Mouse (Mus musculus): Measurements from ENCODE around the gene Kntc1. TPM values are rescaled to one million over a fixed set of nuclear protein-coding genes. Genes with fewer than 3 reads are reported as not detected.

Kntc1 gene
- polyA plus RNA-seq, 1 experiment from 2014 or later = 51.8 TPM

GRCm38 (mm10) chr5:123781864-123782263 lies 32.3 kb downstream of the Kntc1 start:
- H3K9ac ChIP-seq (ENCODE audit: low read depth, low read length) = no peak overlapping the region
- no peaks in the 10 kb centered on the region for H3K9me3 ChIP-seq (ENCODE audit: control insufficient read depth, low read length)
- H3K4me3 ChIP-seq (ENCODE audit: low read depth, low read length) = no peak overlapping the region
- 92% methylated on average over 4 of the region's 4 CpGs for WGBS
- no peak overlapping the region for H3K27ac ChIP-seq (ENCODE audit: low read depth, low read length)
- DNase-seq (ENCODE audit: low spot score) = no peak
- H3K4me2 ChIP-seq = no peak overlapping the region
- ATAC-seq (replicated peaks; ENCODE audit: low FRiP score) = no peak
- H3K27me3 ChIP-seq (replicated peaks; ENCODE audit: control insufficient read depth, insufficient read depth, low read length) = no peaks in the 10 kb centered on the region
- peaks cover 52% of the 10 kb centered on the region for H3K36me3 ChIP-seq (ENCODE audit: control insufficient read depth, insufficient read depth, low read length)
- no peaks in the 10 kb centered on the region for H3K4me1 ChIP-seq (replicated peaks; ENCODE audit: control insufficient read depth, insufficient read depth, low read length)

GRCm38 (mm10) chr5:123788976-123789375 lies 39.5 kb downstream of the Kntc1 start:
- WGBS = 90% methylated on average over 7 of the region's 7 CpGs
- Histone ChIP-seq H3K27me3 (replicated peaks; ENCODE audit: control insufficient read depth, insufficient read depth, low read length) (no peaks in the 10 kb centered on the region), H3K4me3 (ENCODE audit: low read depth, low read length) (no peak overlapping the region), H3K9ac (ENCODE audit: low read depth, low read length) (no peak overlapping the region), H3K27ac (ENCODE audit: low read depth, low read length) (no peak overlapping the region), H3K9me3 (ENCODE audit: control insufficient read depth, low read length) (no peaks in the 10 kb centered on the region), H3K4me1 (replicated peaks; ENCODE audit: control insufficient read depth, insufficient read depth, low read length) (no peaks in the 10 kb centered on the region), H3K36me3 (ENCODE audit: control insufficient read depth, insufficient read depth, low read length) (peaks cover 65% of the 10 kb centered on the region), H3K4me2 (no peak overlapping the region)
- ATAC-seq (replicated peaks; ENCODE audit: low FRiP score) (no peak), DNase-seq (ENCODE audit: low spot score) (no peak)

- H3K9me3 ChIP-seq (ENCODE audit: control insufficient read depth, low read length) = no peaks in the 10 kb centered on the region
- no peaks in the 10 kb centered on the region for H3K4me1 ChIP-seq (replicated peaks; ENCODE audit: control insufficient read depth, insufficient read depth, low read length)
- no peak overlapping the region for H3K4me3 ChIP-seq (ENCODE audit: low read depth, low read length)
- DNase-seq (ENCODE audit: low spot score) (no peak), ATAC-seq (replicated peaks; ENCODE audit: low FRiP score) (no peak)
- H3K27me3 ChIP-seq (replicated peaks; ENCODE audit: control insufficient read depth, insufficient read depth, low read length) = no peaks in the 10 kb centered on the region
- no peak overlapping the region for H3K4me2 ChIP-seq
- no peak overlapping the region for H3K9ac ChIP-seq (ENCODE audit: low read depth, low read length)
- H3K36me3 ChIP-seq (ENCODE audit: control insufficient read depth, insufficient read depth, low read length) = peaks cover 71% of the 10 kb centered on the region
- no peak overlapping the region for H3K27ac ChIP-seq (ENCODE audit: low read depth, low read length)
- WGBS = 81% methylated on average over 2 of the region's 2 CpGs
Measured at GRCm38 (mm10) chr5:123793081-123793480, 43.6 kb downstream of the Kntc1 start.

GRCm38 (mm10) chr5:123806334-123806733 lies 56.8 kb downstream of the Kntc1 start:
- H3K4me3 ChIP-seq (ENCODE audit: low read depth, low read length) = no peak overlapping the region
- ATAC-seq (replicated peaks; ENCODE audit: low FRiP score) = no peak
- H3K27me3 ChIP-seq (replicated peaks; ENCODE audit: control insufficient read depth, insufficient read depth, low read length) = no peaks in the 10 kb centered on the region
- H3K36me3 ChIP-seq (ENCODE audit: control insufficient read depth, insufficient read depth, low read length) = peaks cover 43% of the 10 kb centered on the region
- no peak for DNase-seq (ENCODE audit: low spot score)
- H3K4me1 ChIP-seq (replicated peaks; ENCODE audit: control insufficient read depth, insufficient read depth, low read length) = no peaks in the 10 kb centered on the region
- no peak overlapping the region for H3K9ac ChIP-seq (ENCODE audit: low read depth, low read length)
- H3K9me3 ChIP-seq (ENCODE audit: control insufficient read depth, low read length) = no peaks in the 10 kb centered on the region
- 92% methylated on average over 11 of the region's 11 CpGs for WGBS
- H3K27ac ChIP-seq (ENCODE audit: low read depth, low read length) = no peak overlapping the region
- H3K4me2 ChIP-seq = no peak overlapping the region

- H3K4me3 ChIP-seq (ENCODE audit: low read depth, low read length) = no peak overlapping the region
- no peak for DNase-seq (ENCODE audit: low spot score)
- no peak overlapping the region for H3K9ac ChIP-seq (ENCODE audit: low read depth, low read length)
- 93% methylated on average over 5 of the region's 5 CpGs for WGBS
- H3K27me3 ChIP-seq (replicated peaks; ENCODE audit: control insufficient read depth, insufficient read depth, low read length) = no peaks in the 10 kb centered on the region
- no peak for ATAC-seq (replicated peaks; ENCODE audit: low FRiP score)
- peaks cover 32% of the 10 kb centered on the region for H3K36me3 ChIP-seq (ENCODE audit: control insufficient read depth, insufficient read depth, low read length)
- no peak overlapping the region for H3K27ac ChIP-seq (ENCODE audit: low read depth, low read length)
- H3K4me2 ChIP-seq = no peak overlapping the region
- H3K9me3 ChIP-seq (ENCODE audit: control insufficient read depth, low read length) = no peaks in the 10 kb centered on the region
- no peaks in the 10 kb centered on the region for H3K4me1 ChIP-seq (replicated peaks; ENCODE audit: control insufficient read depth, insufficient read depth, low read length)
Measured at GRCm38 (mm10) chr5:123808541-123808940, 59.0 kb downstream of the Kntc1 start.

- Histone ChIP-seq H3K27ac (ENCODE audit: low read depth, low read length) (no peak overlapping the region), H3K4me3 (ENCODE audit: low read depth, low read length) (no peak overlapping the region), H3K9me3 (ENCODE audit: control insufficient read depth, low read length) (no peaks in the 10 kb centered on the region), H3K4me1 (replicated peaks; ENCODE audit: control insufficient read depth, insufficient read depth, low read length) (no peaks in the 10 kb centered on the region), H3K4me2 (no peak overlapping the region), H3K9ac (ENCODE audit: low read depth, low read length) (no peak overlapping the region), H3K27me3 (replicated peaks; ENCODE audit: control insufficient read depth, insufficient read depth, low read length) (no peaks in the 10 kb centered on the region), H3K36me3 (ENCODE audit: control insufficient read depth, insufficient read depth, low read length) (peaks cover 29% of the 10 kb centered on the region)
- 89% methylated on average over 13 of the region's 13 CpGs for WGBS
- ATAC-seq (replicated peaks; ENCODE audit: low FRiP score) (no peak), DNase-seq (ENCODE audit: low spot score) (no peak)
Measured at GRCm38 (mm10) chr5:123809156-123809555, 59.6 kb downstream of the Kntc1 start.

- 92% methylated on average over 7 of the region's 7 CpGs for WGBS
- no peak overlapping the region for H3K9ac ChIP-seq (ENCODE audit: low read depth, low read length)
- DNase-seq (ENCODE audit: low spot score) (no peak), ATAC-seq (replicated peaks; ENCODE audit: low FRiP score) (no peak)
- H3K27me3 ChIP-seq (replicated peaks; ENCODE audit: control insufficient read depth, insufficient read depth, low read length) = no peaks in the 10 kb centered on the region
- no peak overlapping the region for H3K4me3 ChIP-seq (ENCODE audit: low read depth, low read length)
- no peak overlapping the region for H3K4me2 ChIP-seq
- no peaks in the 10 kb centered on the region for H3K4me1 ChIP-seq (replicated peaks; ENCODE audit: control insufficient read depth, insufficient read depth, low read length)
- H3K36me3 ChIP-seq (ENCODE audit: control insufficient read depth, insufficient read depth, low read length) = peaks cover 37% of the 10 kb centered on the region
- no peaks in the 10 kb centered on the region for H3K9me3 ChIP-seq (ENCODE audit: control insufficient read depth, low read length)
- no peak overlapping the region for H3K27ac ChIP-seq (ENCODE audit: low read depth, low read length)
Measured at GRCm38 (mm10) chr5:123816891-123817290, 67.4 kb downstream of the Kntc1 start.

GRCm38 (mm10) chr5:123818941-123819577 lies 69.5 kb downstream of the Kntc1 start:
- Histone ChIP-seq H3K4me3 (ENCODE audit: low read depth, low read length) (no peak overlapping the region), H3K4me1 (replicated peaks; ENCODE audit: control insufficient read depth, insufficient read depth, low read length) (no peaks in the 10 kb centered on the region), H3K9ac (ENCODE audit: low read depth, low read length) (no peak overlapping the region), H3K9me3 (ENCODE audit: control insufficient read depth, low read length) (no peaks in the 10 kb centered on the region), H3K36me3 (ENCODE audit: control insufficient read depth, insufficient read depth, low read length) (peaks cover 32% of the 10 kb centered on the region), H3K4me2 (no peak overlapping the region), H3K27ac (ENCODE audit: low read depth, low read length) (no peak overlapping the region), H3K27me3 (replicated peaks; ENCODE audit: control insufficient read depth, insufficient read depth, low read length) (no peaks in the 10 kb centered on the region)
- ATAC-seq (replicated peaks; ENCODE audit: low FRiP score) (no peak), DNase-seq (ENCODE audit: low spot score) (no peak)
- 92% methylated on average over 19 of the region's 19 CpGs for WGBS

GRCm38 (mm10) chr5:123820501-123821263 lies 71.2 kb downstream of the Kntc1 start:
- ATAC-seq (replicated peaks; ENCODE audit: low FRiP score) (no peak), DNase-seq (ENCODE audit: low spot score) (no peak)
- Histone ChIP-seq H3K9ac (ENCODE audit: low read depth, low read length) (no peak overlapping the region), H3K9me3 (ENCODE audit: control insufficient read depth, low read length) (no peaks in the 10 kb centered on the region), H3K27ac (ENCODE audit: low read depth, low read length) (no peak overlapping the region), H3K4me3 (ENCODE audit: low read depth, low read length) (no peak overlapping the region), H3K4me1 (replicated peaks; ENCODE audit: control insufficient read depth, insufficient read depth, low read length) (no peaks in the 10 kb centered on the region), H3K27me3 (replicated peaks; ENCODE audit: control insufficient read depth, insufficient read depth, low read length) (no peaks in the 10 kb centered on the region), H3K4me2 (no peak overlapping the region), H3K36me3 (ENCODE audit: control insufficient read depth, insufficient read depth, low read length) (peaks cover 24% of the 10 kb centered on the region)
- WGBS = 87% methylated on average over 9 of the region's 9 CpGs

Data from liver, embryonic 11.5 days (tissue).